ENCODE assay signal across 8 mouse cellular contexts in the genomic region with DNA sequence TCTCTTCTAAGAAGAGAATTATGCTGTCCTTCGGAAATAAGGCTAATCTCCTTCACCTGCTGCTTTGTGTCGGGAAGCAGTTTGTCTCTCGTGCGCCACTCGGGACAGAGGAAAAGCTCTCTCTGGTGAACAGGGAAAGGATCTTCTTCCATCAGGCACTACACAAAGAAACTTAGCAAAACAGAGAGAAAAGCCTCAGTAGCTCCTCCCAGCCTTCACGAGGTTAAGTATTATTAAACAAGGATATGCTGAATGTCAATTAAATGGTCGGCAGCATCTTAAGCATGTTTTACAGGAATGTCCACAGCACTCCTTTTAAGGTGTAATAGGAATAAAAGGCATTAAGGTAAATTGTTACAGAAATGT. TPM values are rescaled to one million over a fixed set of nuclear protein-coding genes. Genes with fewer than 3 reads are reported as not detected.
DNase-seq lines count a peak whose midpoint lies in the region; ATAC-seq and TF ChIP-seq lines count a peak whose summit lies in the region.

No protein-coding gene starts in this region.

- no peak for TF ChIP-seq POLR2A in cerebellum, adult 2 months (IDR thresholded peaks at IDR 0.05; ENCODE audit: borderline replicate concordance, insufficient read depth, low read length)
- no peak for TF ChIP-seq POLR2A in testis, adult 2 months (IDR thresholded peaks at IDR 0.05; ENCODE audit: control insufficient read depth, low read depth, low read length)

- no peaks in the 10 kb centered on the region for H3K27me3 ChIP-seq in cerebellum, adult 2 months (ENCODE audit: control insufficient read depth, insufficient read depth, low read length)
- H3K27me3 ChIP-seq in testis, adult 2 months (ENCODE audit: control insufficient read depth, insufficient read depth, low read length), result no peaks in the 10 kb centered on the region
- peaks cover 13% of the 10 kb centered on the region; the same call in 1 of the 2 replicates for H3K27me3 ChIP-seq in liver, embryonic 12.5 days (replicated peaks)
- no peaks in the 10 kb centered on the region for H3K27me3 ChIP-seq in stomach, postnatal 0 days (ENCODE audit: control insufficient read depth, insufficient read depth, low read length)

- no peak for ATAC-seq in liver, embryonic 12.5 days
- peak; percentile 25 for ATAC-seq in stomach, postnatal 0 days (ENCODE audit: low FRiP score, low TSS enrichment)

- TF ChIP-seq EP300 in stomach, postnatal 0 days (optimal IDR thresholded peaks at IDR 0.05), result no peak

- peaks cover 3% of the 10 kb centered on the region for H3K36me3 ChIP-seq in testis, adult 2 months (ENCODE audit: control insufficient read depth, insufficient read depth, low read length)
- H3K36me3 ChIP-seq in liver, embryonic 12.5 days, result 0 out of 2 replicates have a peak, but pooled peaks cover 1% of the 10 kb centered on the region
- H3K36me3 ChIP-seq in stomach, postnatal 0 days (ENCODE audit: control insufficient read depth, insufficient read depth, low read length), result no peaks in the 10 kb centered on the region

- 0% methylated on average over 7 of the region's 7 CpGs for WGBS in cerebellum, adult 2 months
- WGBS in liver, embryonic 12.5 days (ENCODE audit: insufficient replicate concordance), result 1% methylated on average over 7 of the region's 7 CpGs
- WGBS in stomach, postnatal 0 days, result under 1% methylated on average over 7 of the region's 7 CpGs

- DNase-seq in cerebellum, adult 2 months, result no peak
- no peak for DNase-seq in cerebellum, postnatal 14 days
- no peak for DNase-seq in testis, postnatal 10 days (ENCODE audit: low spot score)
- no peak for DNase-seq in stomach, postnatal 0 days (ENCODE audit: low spot score)
- no peak for DNase-seq in right cerebral cortex, postnatal 14 days
- no peak for DNase-seq in layer of hippocampus, adult 11-12 months (ENCODE audit: low spot score)

- H3K9ac ChIP-seq in liver, embryonic 12.5 days, result peak overlapping the region; percentile 42; the same call in 1 of the 2 replicates
- no peak overlapping the region; the same call in 1 of the 2 replicates for H3K9ac ChIP-seq in stomach, postnatal 0 days (ENCODE audit: low read length)

- H3K4me3 ChIP-seq in cerebellum, adult 2 months (replicated peaks; ENCODE audit: insufficient read depth, low read depth, low read length), result peak overlapping the region; percentile 81
- peak overlapping the region; percentile 99 for H3K4me3 ChIP-seq in testis, adult 2 months (ENCODE audit: control insufficient read depth, low read depth, low read length)
- peak overlapping the region; percentile 77 for H3K4me3 ChIP-seq in liver, embryonic 12.5 days
- peak overlapping the region; percentile 86 for H3K4me3 ChIP-seq in stomach, postnatal 0 days (ENCODE audit: low read depth, low read length)

- peak overlapping the region; percentile 94 for H3K4me2 ChIP-seq in liver, embryonic 12.5 days
- peak overlapping the region; percentile 91 for H3K4me2 ChIP-seq in stomach, postnatal 0 days (replicated peaks; ENCODE audit: low read depth)

- peaks cover 4% of the 10 kb centered on the region; the same call in 1 of the 2 replicates for H3K4me1 ChIP-seq in cerebellum, adult 2 months (ENCODE audit: control insufficient read depth, insufficient read depth, low read length)
- peaks cover 2% of the 10 kb centered on the region for H3K4me1 ChIP-seq in testis, adult 2 months (ENCODE audit: control insufficient read depth, insufficient read depth, low read length)
- peaks cover 12% of the 10 kb centered on the region for H3K4me1 ChIP-seq in liver, embryonic 12.5 days
- H3K4me1 ChIP-seq in stomach, postnatal 0 days (replicated peaks; ENCODE audit: control insufficient read depth, insufficient read depth), result no peaks in the 10 kb centered on the region

- TF ChIP-seq CTCF in cerebellum, adult 2 months (IDR thresholded peaks at IDR 0.05; ENCODE audit: borderline replicate concordance, insufficient read depth, low read depth, low read length), result no peak
- no peak for TF ChIP-seq CTCF in testis, adult 2 months (IDR thresholded peaks at IDR 0.05; ENCODE audit: control insufficient read depth, insufficient read depth, insufficient replicate concordance, low read depth, low read length)
- TF ChIP-seq CTCF in stomach, postnatal 0 days (IDR thresholded peaks at IDR 0.05; ENCODE audit: low read depth), result no peak

- peak overlapping the region; percentile 69 for H3K27ac ChIP-seq in cerebellum, adult 2 months (ENCODE audit: insufficient read depth, low read length)
- H3K27ac ChIP-seq in testis, adult 2 months (ENCODE audit: control insufficient read depth, insufficient read depth, low read depth, low read length), result 0 out of 2 replicates have a peak overlapping the region, but pooled peaks have one; percentile 9
- H3K27ac ChIP-seq in liver, embryonic 12.5 days, result no peak overlapping the region
- 0 out of 2 replicates have a peak overlapping the region, but pooled peaks have one; percentile 49 for H3K27ac ChIP-seq in stomach, postnatal 0 days (replicated peaks)

- H3K9me3 ChIP-seq in liver, embryonic 12.5 days (replicated peaks), result no peaks in the 10 kb centered on the region
- H3K9me3 ChIP-seq in stomach, postnatal 0 days (ENCODE audit: control insufficient read depth, low read length), result no peaks in the 10 kb centered on the region

RNA-seq across cellular contexts. Expression of a gene that starts 0.3 kb away (rescaled TPM):
- polyA plus RNA-seq in cerebellum, adult 2 months (2012; rRNA removed), result 22.4 and 26.1 TPM in 2 replicates
- polyA plus RNA-seq in testis, adult 2 months (2012; rRNA removed), result 23.0 and 29.9 TPM in 2 replicates
- 10.8 and 11.7 TPM in 2 replicates for polyA plus RNA-seq in liver, embryonic 12.5 days (2016; fragmentation: Nextera tagmentation; extraction: Ambion mirVana)
- polyA plus RNA-seq in stomach, postnatal 0 days (2015; fragmentation: Nextera tagmentation; extraction: Ambion mirVana), result 40.1 and 41.4 TPM in 2 replicates
